Mouse (Mus musculus) cerebellum, adult 9-10 months (tissue): ENCODE results near the gene Soga1.

Experiments
- DNase-seq: peaks from one replicate; pipeline ENCODE4 v3.0.0; 2022

Gene Soga1

GRCm38 (mm10) chr2:157060557-157061305, 18.3 kb downstream of the Soga1 start:
- peak; percentile 89 for DNase-seq

- peak; percentile 76 for DNase-seq
Measured at GRCm38 (mm10) chr2:157060037-157060436, 19.0 kb downstream of the Soga1 start.

DNA sequence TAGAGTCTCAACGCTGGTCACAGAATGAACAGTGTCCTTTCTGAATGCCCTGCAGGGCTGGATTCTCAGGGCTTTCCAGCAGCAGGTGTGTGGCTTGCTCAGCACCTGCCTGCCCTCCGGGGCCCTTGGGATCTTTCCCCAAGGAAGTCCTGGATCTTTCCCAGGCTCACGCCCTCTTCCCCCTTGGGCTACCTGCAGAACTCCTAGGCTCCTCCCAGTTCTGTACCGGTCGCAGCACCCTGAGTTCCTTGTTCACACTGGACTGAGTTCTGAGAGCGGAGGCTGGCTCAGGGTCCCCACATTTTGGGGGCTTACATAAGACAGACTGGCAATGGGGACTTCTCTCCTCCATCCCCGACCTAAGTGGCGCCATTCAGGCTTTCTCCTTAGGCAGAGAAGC, 19.9 kb downstream of the Soga1 start:
- no peak for DNase-seq

DNA sequence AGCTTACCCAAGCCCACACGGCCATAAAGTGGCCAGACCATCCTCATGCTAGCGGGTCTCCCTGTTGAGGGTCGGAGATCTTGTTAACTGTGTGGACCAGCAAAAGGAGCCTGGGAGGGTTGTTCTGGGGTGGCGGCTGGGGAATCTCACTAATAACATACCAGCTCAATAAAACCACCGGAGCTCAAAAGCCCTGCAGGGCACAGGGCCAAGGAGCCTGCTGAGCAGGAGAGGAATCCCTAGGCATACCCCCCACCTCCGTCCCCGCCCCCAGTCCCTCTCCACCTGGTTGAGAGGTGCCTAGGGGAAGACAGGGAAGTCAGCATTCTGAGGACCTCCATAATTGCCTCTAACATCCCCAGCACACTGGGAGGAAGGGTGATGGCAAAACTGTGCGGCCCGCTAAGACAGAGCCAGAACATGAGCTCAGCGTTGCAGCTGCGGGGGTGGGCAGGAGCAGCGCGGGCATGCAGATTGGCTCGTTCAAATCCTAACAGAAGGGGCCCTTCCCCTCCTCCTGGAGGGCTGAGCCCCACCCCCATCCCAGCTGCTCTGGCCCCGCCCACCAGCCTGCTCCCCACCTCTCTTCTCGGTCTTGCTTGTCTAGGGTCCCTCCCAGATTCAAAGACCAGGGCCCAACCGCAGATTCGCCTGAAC, 20.6 kb downstream of the Soga1 start:
- DNase-seq, result peak; percentile 82

GRCm38 (mm10) chr2:157057758-157058157, 21.3 kb downstream of the Soga1 start:
- DNase-seq, result no peak

DNA sequence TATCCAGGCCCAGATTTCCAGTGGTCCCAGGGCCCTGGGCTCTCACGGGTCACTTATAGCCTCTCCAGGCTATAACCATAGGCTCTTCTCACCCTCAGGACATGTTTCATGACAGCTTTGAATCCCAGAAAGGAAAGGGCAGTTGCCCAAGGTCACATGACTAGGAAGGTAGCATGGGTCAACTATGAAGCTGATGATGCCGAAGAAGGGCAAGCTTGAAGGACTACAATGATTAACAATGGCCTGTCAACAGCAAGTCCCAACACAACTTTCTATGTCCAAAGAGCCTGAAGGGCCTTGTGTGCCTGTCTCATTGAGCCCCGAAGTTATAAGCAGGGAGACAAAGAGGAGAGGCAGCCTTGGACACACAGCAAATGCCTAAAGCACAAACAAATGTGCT, 21.9 kb downstream of the Soga1 start:
- no peak for DNase-seq

- no peak for DNase-seq
Measured at GRCm38 (mm10) chr2:157055721-157056120, 23.3 kb downstream of the Soga1 start.

DNA sequence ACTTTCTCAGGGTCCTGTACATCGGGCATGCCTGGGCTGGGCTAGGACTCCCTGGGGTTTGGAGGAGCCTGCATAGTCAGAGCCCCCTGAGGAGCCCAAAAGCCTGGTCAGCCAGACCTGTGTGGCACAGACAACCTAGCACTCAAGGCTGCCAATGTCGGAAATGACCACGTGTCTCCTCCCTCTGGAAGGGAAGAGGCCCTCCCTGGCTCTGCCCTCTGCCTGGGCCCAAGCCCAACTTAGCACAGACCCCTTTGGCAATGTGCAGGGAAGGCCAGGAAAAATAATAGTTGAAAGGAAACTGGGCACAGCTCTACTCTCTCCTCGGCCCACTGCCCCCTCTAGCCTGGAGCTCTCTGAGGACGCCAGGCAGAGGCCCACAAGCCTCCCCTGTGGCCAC, 24.2 kb downstream of the Soga1 start:
- DNase-seq, result no peak

GRCm38 (mm10) chr2:157054297-157054696, 24.8 kb downstream of the Soga1 start:
- no peak for DNase-seq

GRCm38 (mm10) chr2:157053787-157054186, 25.3 kb downstream of the Soga1 start:
- no peak for DNase-seq

- DNase-seq, result no peak
Measured at GRCm38 (mm10) chr2:157053124-157053523, 25.9 kb downstream of the Soga1 start.

DNA sequence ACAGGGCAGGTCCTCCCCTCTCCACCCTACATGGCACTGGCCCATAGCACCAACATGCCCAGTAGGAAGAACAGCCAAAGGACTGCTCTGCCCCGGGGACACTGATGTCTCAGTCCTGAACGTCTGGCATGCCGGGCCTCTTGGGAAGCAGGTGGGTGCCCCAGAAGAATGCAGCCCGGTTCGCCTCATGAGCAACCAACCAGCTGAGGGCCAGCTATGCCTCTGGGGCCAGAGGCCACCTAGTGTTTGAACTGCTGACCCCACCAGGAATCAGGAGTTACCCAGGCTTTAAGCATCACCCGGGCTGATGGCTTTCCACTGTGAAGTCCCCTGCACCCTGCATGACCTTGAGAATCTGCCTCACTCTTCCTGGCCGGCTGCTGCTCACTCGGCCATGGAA, 26.6 kb downstream of the Soga1 start:
- DNase-seq, result no peak

- no peak for DNase-seq
Measured at GRCm38 (mm10) chr2:157049831-157050243, 29.2 kb downstream of the Soga1 start.

DNA sequence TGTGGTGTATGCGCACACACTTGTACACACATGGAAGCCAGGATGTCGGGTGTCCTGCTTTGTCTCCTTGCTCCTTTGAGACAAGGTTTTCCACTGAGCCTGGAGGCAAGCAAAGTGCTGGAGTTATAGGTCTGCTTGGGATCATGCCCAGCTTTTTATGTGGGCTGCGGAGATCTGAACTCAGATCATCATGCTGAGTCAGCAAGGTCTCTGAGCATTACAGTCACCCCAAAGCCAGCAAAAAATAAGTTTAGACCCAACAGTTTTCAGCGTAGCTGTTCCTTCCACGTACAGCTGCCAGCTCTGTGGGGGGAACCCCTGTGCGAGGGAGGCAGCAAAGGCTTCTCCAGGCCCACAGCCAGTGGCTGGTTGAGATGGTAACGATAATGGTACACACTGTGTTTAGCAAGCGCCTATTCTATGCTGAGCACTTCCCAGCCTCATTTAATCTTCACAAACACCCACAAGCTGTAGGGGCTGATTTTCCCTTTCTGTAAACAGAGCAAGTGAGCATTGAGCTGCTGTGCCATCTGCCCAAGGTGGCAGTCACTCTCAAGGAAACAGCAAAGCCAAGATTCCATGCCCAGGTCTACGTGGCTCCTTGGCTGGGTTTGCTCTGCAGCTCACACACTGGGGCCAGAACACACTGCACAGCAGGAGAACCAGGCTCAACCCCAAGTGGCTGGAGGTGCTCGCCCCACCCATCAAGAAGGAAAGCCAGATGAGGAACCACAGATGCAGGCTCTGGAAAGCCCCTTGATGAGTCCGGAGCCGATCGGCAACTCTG, 30.5 kb downstream of the Soga1 start:
- no peak for DNase-seq

GRCm38 (mm10) chr2:157046956-157047355, 32.1 kb downstream of the Soga1 start:
- DNase-seq, result no peak

DNA sequence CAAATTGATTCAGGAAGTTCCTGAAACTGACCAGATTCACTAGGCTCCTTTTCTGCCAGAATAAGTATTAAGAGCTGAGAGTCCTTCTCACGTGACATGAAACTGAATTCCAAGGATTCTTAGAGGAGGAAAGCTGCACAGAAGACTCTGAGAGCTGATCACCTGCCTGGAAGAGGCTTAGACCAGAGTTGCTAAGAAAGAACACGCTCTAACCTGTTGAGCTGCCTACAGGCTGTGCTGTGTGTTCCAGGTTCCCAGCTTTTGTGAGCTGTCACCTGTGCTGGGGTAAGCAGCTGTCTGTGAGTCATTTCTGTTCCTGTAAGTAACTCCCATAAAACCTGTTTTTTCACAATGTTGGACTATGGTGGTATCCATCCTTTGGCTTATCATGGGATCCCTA, 33.1 kb downstream of the Soga1 start:
- DNase-seq, result no peak

DNA sequence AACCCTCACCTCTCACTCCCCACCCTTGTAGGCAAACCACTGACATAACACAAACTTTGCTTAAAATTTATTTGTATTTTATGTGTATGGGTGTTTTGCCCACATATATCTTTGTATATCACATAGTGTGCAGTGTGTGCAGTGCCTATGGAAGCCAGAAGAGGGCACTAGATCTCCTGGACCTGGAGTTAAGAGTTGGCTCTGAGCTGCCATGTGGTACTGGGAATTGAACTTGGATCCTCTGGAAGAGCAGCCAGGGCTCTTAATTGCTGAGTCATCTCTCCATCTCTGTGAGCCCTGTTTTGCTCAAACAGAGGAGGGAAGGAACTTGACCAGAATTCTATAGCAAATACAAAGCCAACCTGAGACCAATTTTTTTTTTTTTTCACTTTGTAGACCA, 35.1 kb downstream of the Soga1 start:
- no peak for DNase-seq

DNA sequence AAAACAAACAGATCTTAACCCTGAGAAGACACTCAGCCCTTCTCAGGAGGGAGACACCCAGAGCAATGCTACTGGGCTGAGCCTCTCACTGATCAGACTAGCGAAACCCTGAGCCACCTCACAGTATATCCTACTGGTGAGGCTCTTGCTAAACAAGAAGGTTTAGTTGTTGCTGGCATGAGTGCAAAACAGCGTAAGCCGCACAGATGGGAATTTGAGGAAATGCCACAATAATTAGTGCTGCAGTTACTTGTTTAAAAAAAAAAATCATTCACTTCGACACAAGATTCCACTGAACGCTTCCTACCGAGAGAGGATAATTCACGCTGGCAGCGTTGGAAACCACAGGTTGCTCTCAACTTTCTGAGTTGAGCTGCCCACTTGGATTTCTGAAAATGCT, 35.5 kb downstream of the Soga1 start:
- DNase-seq, result no peak

GRCm38 (mm10) chr2:157041421-157041820, 37.6 kb downstream of the Soga1 start:
- DNase-seq, result peak; percentile 55

- DNase-seq, result peak; percentile 56
Measured at GRCm38 (mm10) chr2:157040649-157041046, 38.4 kb downstream of the Soga1 start.

- DNase-seq, result peak; percentile 62
Measured at GRCm38 (mm10) chr2:157039900-157040648, 39.0 kb downstream of the Soga1 start.

DNA sequence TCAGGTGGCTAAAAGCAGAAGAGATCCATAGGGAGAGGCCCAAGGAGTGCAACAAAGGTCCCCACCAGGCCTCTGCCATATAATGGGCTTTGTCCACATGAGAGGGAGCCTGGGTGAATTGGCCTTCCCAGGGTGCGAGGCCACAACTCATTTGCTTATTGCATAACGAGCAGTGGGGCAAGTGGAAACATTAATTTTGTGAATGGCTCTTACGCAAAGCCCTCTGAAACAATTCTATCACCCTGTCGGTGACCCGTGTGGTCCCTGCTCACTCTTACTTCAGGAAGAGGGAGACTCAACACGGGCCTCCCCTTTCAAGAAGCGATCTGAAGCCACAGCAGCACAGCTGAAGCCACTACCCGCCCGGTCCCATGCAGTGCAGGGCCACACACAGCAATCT, 41.8 kb downstream of the Soga1 start:
- DNase-seq, result no peak

DNA sequence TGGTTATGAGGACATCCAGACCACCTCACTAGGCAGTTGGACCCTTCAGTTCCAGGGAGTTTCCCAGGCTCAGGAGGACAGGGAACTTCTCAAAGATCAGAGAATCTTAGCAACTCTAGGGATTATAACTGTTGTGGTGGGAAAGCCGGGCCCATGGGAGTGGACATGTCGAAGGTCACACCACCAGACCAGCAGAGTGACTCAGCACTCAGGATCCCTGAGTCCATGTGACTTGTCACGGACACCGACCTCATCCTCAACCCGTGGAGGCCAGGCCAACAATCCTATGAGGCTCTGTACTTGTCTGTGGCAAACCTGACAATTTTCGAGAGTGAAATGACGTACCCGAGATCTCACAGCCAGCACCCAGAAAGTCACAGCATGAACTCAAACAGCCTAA, 42.7 kb downstream of the Soga1 start:
- DNase-seq, result peak; percentile 52
